Mouse (Mus musculus): ENCODE data around the gene Dnajc11.

Dnajc11 gene

GRCm38 (mm10) chr4:151932576-151933504 lies 651 bp upstream of the Dnajc11 start:
- in situ Hi-C loops (cut with MboI, MseI): no loop called here

- in situ Hi-C loops (cut with MboI, MseI): no loop called here
Measured at GRCm38 (mm10) chr4:151934215-151934572, 703 bp downstream of the Dnajc11 start.

GRCm38 (mm10) chr4:151937441-151937840 lies 4.0 kb downstream of the Dnajc11 start:
- in situ Hi-C loops (cut with MboI, MseI): no loop called here

- in situ Hi-C loops (cut with MboI, MseI): no loop called here
Measured at GRCm38 (mm10) chr4:151938089-151938488, 4.6 kb downstream of the Dnajc11 start.

GRCm38 (mm10) chr4:151946211-151946610 lies 12.7 kb downstream of the Dnajc11 start:
- in situ Hi-C loops (cut with MboI, MseI): no loop called here

GRCm38 (mm10) chr4:151948497-151949471 lies 15.3 kb downstream of the Dnajc11 start:
- in situ Hi-C loops (cut with MboI, MseI): no loop called here

- in situ Hi-C loops (cut with MboI, MseI): no loop called here
Measured at GRCm38 (mm10) chr4:151953209-151953608, 19.7 kb downstream of the Dnajc11 start.

- in situ Hi-C loops (cut with MboI, MseI): no loop called here
Measured at GRCm38 (mm10) chr4:151955791-151956190, 22.3 kb downstream of the Dnajc11 start.

- in situ Hi-C loops (cut with MboI, MseI): no loop called here
Measured at GRCm38 (mm10) chr4:151957584-151958315, 24.3 kb downstream of the Dnajc11 start.

- in situ Hi-C loops (cut with MboI, MseI): no loop called here
Measured at GRCm38 (mm10) chr4:151959849-151960512, 26.5 kb downstream of the Dnajc11 start.

GRCm38 (mm10) chr4:151960513-151960854 lies 27.0 kb downstream of the Dnajc11 start:
- in situ Hi-C loops (cut with MboI, MseI): no loop called here

GRCm38 (mm10) chr4:151962817-151963216 lies 29.3 kb downstream of the Dnajc11 start:
- in situ Hi-C loops (cut with MboI, MseI): no loop called here

GRCm38 (mm10) chr4:151968204-151968921 lies 34.9 kb downstream of the Dnajc11 start:
- in situ Hi-C loops (cut with MboI, MseI): no loop called here

- in situ Hi-C loops (cut with MboI, MseI): no loop called here
Measured at GRCm38 (mm10) chr4:151972221-151972967, 38.9 kb downstream of the Dnajc11 start.

- in situ Hi-C loops (cut with MboI, MseI): no loop called here
Measured at GRCm38 (mm10) chr4:151975441-151975840, 42.0 kb downstream of the Dnajc11 start.

GRCm38 (mm10) chr4:151977748-151978147 lies 44.3 kb downstream of the Dnajc11 start:
- in situ Hi-C loops (cut with MboI, MseI): no loop called here

GRCm38 (mm10) chr4:151980699-151981098 lies 47.2 kb downstream of the Dnajc11 start:
- in situ Hi-C loops (cut with MboI, MseI): loop anchor here (5.0 kb wide), 1 partner anchor 52 kb away; no protein-coding TSS in a partner anchor

- in situ Hi-C loops (cut with MboI, MseI): loop anchor here (5.0 kb wide), 1 partner anchor 51 kb away; no protein-coding TSS in a partner anchor
Measured at GRCm38 (mm10) chr4:151981363-151981762, 47.9 kb downstream of the Dnajc11 start.

- in situ Hi-C loops (cut with MboI, MseI): loop anchor here (5.0 kb wide), 1 partner anchor 49 kb away; no protein-coding TSS in a partner anchor
Measured at GRCm38 (mm10) chr4:151983043-151983442, 49.6 kb downstream of the Dnajc11 start.
